In the genomic region with DNA sequence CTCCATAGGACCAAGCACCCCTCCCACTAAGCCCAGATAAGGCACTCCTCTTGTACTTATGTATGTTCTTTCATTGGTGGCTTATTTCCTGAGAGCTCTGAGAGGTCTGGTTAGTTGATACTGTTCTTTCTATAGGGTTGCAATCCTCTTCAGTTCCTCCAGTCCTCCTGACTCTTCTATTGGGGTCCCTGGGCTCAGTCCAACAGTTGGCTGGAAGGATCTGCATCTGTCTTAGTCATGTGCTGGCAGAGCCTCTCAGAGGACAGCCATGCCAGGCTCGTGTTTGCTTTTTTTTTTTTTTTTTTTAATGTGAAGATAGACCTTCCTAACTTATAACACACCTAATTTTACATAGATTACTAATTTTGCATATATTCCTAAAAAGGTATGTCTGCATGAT, we compare ENCODE assay signal across 16 mouse cellular contexts.
"Had no signal": no experiment of that assay in that cellular context is flagged by ENCODE, and none has a peak within 500 bp of the region (broad histone marks: within the 10 kb centered on the region; RNA-seq: fewer than 3 reads in every experiment).

No protein-coding gene starts in this region.

- DNase-seq: heart, postnatal 10 days; heart, postnatal 14 days; heart, postnatal 36 days; heart, postnatal 4 days; kidney, adult 11 months; kidney, adult 18-20 months; kidney, adult 2 months; kidney, adult 8-10 months; kidney, adult 9 months; kidney, postnatal 10 days; kidney, postnatal 14 days; kidney, postnatal 25 days; kidney, postnatal 36 days; kidney, postnatal 4 days; layer of hippocampus, adult 9-11 months; layer of hippocampus, postnatal 36 days had no signal
